Mouse (Mus musculus) lung, embryonic 14.5 days (tissue): Measurements from ENCODE around the gene Prkch. TPM values are rescaled to one million over a fixed set of nuclear protein-coding genes. Genes with fewer than 3 reads are reported as not detected.

Source experiments
- ATAC-seq: fragments of 200-750 bp; cut with Nextera tagmentation; 2 replicates; pipeline ENCODE4 v1.8.0; 2017; ENCODE audit warnings: mild to moderate bottlenecking, moderate TSS enrichment, moderate library complexity; ENCODE audit not compliant: insufficient read depth
- DNase-seq: peaks from one replicate; pipeline ENCODE4 v3.0.0-alpha.2; 2015
- H3K27ac ChIP-seq: fragments of 300-500 bp; sonication (generic); 2 replicates; pipeline ENCODE4 v1.5.1; 2014; ENCODE audit warnings: low read depth, mild to moderate bottlenecking, moderate library complexity
- H3K27me3 ChIP-seq: fragments of 300-500 bp; sonication (generic); 2 replicates; pipeline ENCODE4 v1.6.1; 2014; ENCODE audit warnings: low read length, control low read depth; ENCODE audit not compliant: insufficient read depth
- H3K36me3 ChIP-seq: fragments of 300-500 bp; sonication (generic); 2 replicates; pipeline ENCODE4 v1.6.1; 2014; ENCODE audit warnings: control low read depth; ENCODE audit not compliant: insufficient read depth
- H3K4me1 ChIP-seq: fragments of 300-500 bp; sonication (generic); 2 replicates; pipeline ENCODE4 v1.6.1; 2014; ENCODE audit warnings: antibody characterized with exemption, control low read depth; ENCODE audit not compliant: insufficient read depth
- H3K4me2 ChIP-seq: fragments of 300-500 bp; sonication (generic); 2 replicates; pipeline ENCODE4 v1.6.1; 2014; ENCODE audit warnings: mild to moderate bottlenecking
- H3K4me3 ChIP-seq: fragments of 300-500 bp; sonication (generic); 2 replicates; pipeline ENCODE4 v1.5.1; 2014; ENCODE audit warnings: low read depth, low read length
- H3K9ac ChIP-seq: fragments of 300-500 bp; sonication (generic); 2 replicates; pipeline ENCODE4 v1.6.1; 2014
- H3K9me3 ChIP-seq: fragments of 300-500 bp; sonication (generic); 2 replicates; pipeline ENCODE4 v1.6.1; 2016; ENCODE audit warnings: low read depth, low read length, control low read depth
- CTCF ChIP-seq: IDR thresholded peaks from 2 replicates; pipeline ENCODE4 v1.5.1; 2016; ENCODE audit warnings: antibody characterized with exemption, low read depth
- WGBS: fragments of 180-500 bp; shearing (Covaris S2); extraction: QIAGEN DNeasy Blood & Tissue Kit; methylation state at CpG from one replicate; pipeline ENCODE4 v1.1.7; 2014; 5-methylcytosine and 5-hydroxymethylcytosine counted together
- polyA plus RNA-seq: library from polyadenylated mRNA; unstranded; fragments of >200 nt; fragmentation: Nextera tagmentation; extraction: Ambion mirVana; gene quantifications from 2 replicates; pipeline ENCODE4 v1.2.1, GENCODE M21; 2014

Gene Prkch
- polyA plus RNA-seq, 1 experiment from 2014 or later: 18.0 TPM

GRCm38 (mm10) chr12:73693347-73693746, 108.8 kb downstream of the Prkch start:
- Histone ChIP-seq H3K27me3 (no peaks in the 10 kb centered on the region), H3K27ac (no peak overlapping the region), H3K9me3 (no peaks in the 10 kb centered on the region), H3K4me1 (0 out of 2 replicates have a peak, but pooled peaks cover 3% of the 10 kb centered on the region), H3K4me3 (no peak overlapping the region), H3K9ac (no peak overlapping the region), H3K4me2 (no peak overlapping the region), H3K36me3 (no peaks in the 10 kb centered on the region)
- WGBS: 16% methylated on average over 4 of the region's 4 CpGs
- DNase-seq (peak; percentile 85), ATAC-seq (peak; percentile 74)
- TF ChIP-seq CTCF: peak; percentile 84

GRCm38 (mm10) chr12:73694690-73695089, 110.1 kb downstream of the Prkch start:
- WGBS: 42% methylated on average over 13 of the region's 13 CpGs
- ATAC-seq: peak; percentile 47; the same call in 1 of the 2 replicates
- H3K9ac ChIP-seq: no peak overlapping the region

GRCm38 (mm10) chr12:73695110-73695509, 110.5 kb downstream of the Prkch start:
- no peak overlapping the region for H3K4me2 ChIP-seq
- 0 out of 2 replicates have a peak, but pooled peaks cover 3% of the 10 kb centered on the region for H3K4me1 ChIP-seq
- ATAC-seq (0 out of 2 replicates have a peak, but pooled peaks have one; percentile 18), DNase-seq (peak; percentile 23)
- no peak overlapping the region for H3K4me3 ChIP-seq
- 71% methylated on average over 16 of the region's 16 CpGs for WGBS
- no peak; the same call in 1 of the 2 replicates for TF ChIP-seq CTCF
- H3K27me3 ChIP-seq: no peaks in the 10 kb centered on the region
- H3K36me3 ChIP-seq: no peaks in the 10 kb centered on the region
- H3K9ac ChIP-seq: no peak overlapping the region
- H3K9me3 ChIP-seq: no peaks in the 10 kb centered on the region
- no peak overlapping the region for H3K27ac ChIP-seq

More at GRCm38 (mm10) chr12:73694690-73695089, 110.1 kb downstream of the Prkch start:
- TF ChIP-seq CTCF: no peak
- peak; percentile 14 for DNase-seq
- Histone ChIP-seq H3K4me2 (no peak overlapping the region), H3K27me3 (no peaks in the 10 kb centered on the region), H3K36me3 (no peaks in the 10 kb centered on the region), H3K9me3 (no peaks in the 10 kb centered on the region), H3K27ac (no peak overlapping the region), H3K4me1 (0 out of 2 replicates have a peak, but pooled peaks cover 3% of the 10 kb centered on the region), H3K4me3 (no peak overlapping the region)

GRCm38 (mm10) chr12:73696084-73696483, 111.5 kb downstream of the Prkch start:
- TF ChIP-seq CTCF: no peak
- whole genome bisulfite sequencing: 69% methylated on average over 4 of the region's 4 CpGs
- H3K27ac ChIP-seq: no peak overlapping the region

GRCm38 (mm10) chr12:73696946-73697345, 112.3 kb downstream of the Prkch start:
- Histone ChIP-seq H3K36me3 (no peaks in the 10 kb centered on the region), H3K4me2 (no peak overlapping the region), H3K9ac (no peak overlapping the region), H3K27me3 (no peaks in the 10 kb centered on the region), H3K4me3 (no peak overlapping the region), H3K27ac (no peak overlapping the region), H3K9me3 (no peaks in the 10 kb centered on the region), H3K4me1 (0 out of 2 replicates have a peak, but pooled peaks cover 3% of the 10 kb centered on the region)
- 78% methylated on average over 4 of the region's 4 CpGs for WGBS
- no peak for TF ChIP-seq CTCF
- ATAC-seq: no peak
- no peak for DNase-seq

More at GRCm38 (mm10) chr12:73696084-73696483, 111.5 kb downstream of the Prkch start:
- Histone ChIP-seq H3K36me3 (no peaks in the 10 kb centered on the region), H3K27me3 (no peaks in the 10 kb centered on the region), H3K9me3 (no peaks in the 10 kb centered on the region), H3K4me3 (no peak overlapping the region), H3K9ac (no peak overlapping the region), H3K4me1 (0 out of 2 replicates have a peak, but pooled peaks cover 3% of the 10 kb centered on the region), H3K4me2 (no peak overlapping the region)
- DNase-seq (no peak), ATAC-seq (no peak)

GRCm38 (mm10) chr12:73698436-73698835, 113.8 kb downstream of the Prkch start:
- Histone ChIP-seq H3K27me3 (no peaks in the 10 kb centered on the region), H3K27ac (no peak overlapping the region), H3K4me2 (no peak overlapping the region), H3K9ac (no peak overlapping the region), H3K4me1 (0 out of 2 replicates have a peak, but pooled peaks cover 3% of the 10 kb centered on the region), H3K36me3 (no peaks in the 10 kb centered on the region), H3K9me3 (no peaks in the 10 kb centered on the region), H3K4me3 (no peak overlapping the region)
- ATAC-seq (no peak), DNase-seq (no peak)
- no peak for TF ChIP-seq CTCF
- WGBS: 80% methylated on average over 5 of the region's 5 CpGs

GRCm38 (mm10) chr12:73698841-73699240, 114.2 kb downstream of the Prkch start:
- no peak for ATAC-seq
- no peak for DNase-seq
- Histone ChIP-seq H3K4me3 (no peak overlapping the region), H3K4me1 (0 out of 2 replicates have a peak, but pooled peaks cover 3% of the 10 kb centered on the region), H3K4me2 (no peak overlapping the region), H3K9me3 (no peaks in the 10 kb centered on the region), H3K27me3 (no peaks in the 10 kb centered on the region), H3K9ac (no peak overlapping the region), H3K27ac (no peak overlapping the region), H3K36me3 (no peaks in the 10 kb centered on the region)
- no peak for TF ChIP-seq CTCF
- 67% methylated on average over 8 of the region's 8 CpGs for WGBS
